Mouse (Mus musculus): Measurements from ENCODE around the gene Cerkl.

- TF ChIP-seq POLR2A (IDR thresholded peaks at IDR 0.05; ENCODE audit: insufficient read depth, low read length) = no peak
- TF ChIP-seq CTCF (IDR thresholded peaks at IDR 0.05; ENCODE audit: low read depth, low read length) = no peak
- TF ChIP-seq EP300 (IDR thresholded peaks at IDR 0.05; ENCODE audit: insufficient read depth, low read depth, low read length) = 0 out of 2 replicates have a peak, but pooled peaks have one; percentile 7
Observed at GRCm38 (mm10) chr2:79459061-79460045, 2.8 kb upstream of the Cerkl start.

Measured in ES-Bruce4 (cell line).